Mouse (Mus musculus): Measurements from ENCODE around the gene Unc79.
A peak's percentile ranks its signal among the peaks of the same experiment; 100 is the strongest.

The Unc79 gene

GRCm38 (mm10) chr12:103205561-103205960 lies 256.9 kb downstream of the Unc79 start:
- peak; percentile 94 for DNase-seq (ENCODE audit: low read depth, low spot score)

GRCm38 (mm10) chr12:103209581-103209980 lies 260.9 kb downstream of the Unc79 start:
- no peak for DNase-seq (ENCODE audit: low read depth, low spot score)

DNA sequence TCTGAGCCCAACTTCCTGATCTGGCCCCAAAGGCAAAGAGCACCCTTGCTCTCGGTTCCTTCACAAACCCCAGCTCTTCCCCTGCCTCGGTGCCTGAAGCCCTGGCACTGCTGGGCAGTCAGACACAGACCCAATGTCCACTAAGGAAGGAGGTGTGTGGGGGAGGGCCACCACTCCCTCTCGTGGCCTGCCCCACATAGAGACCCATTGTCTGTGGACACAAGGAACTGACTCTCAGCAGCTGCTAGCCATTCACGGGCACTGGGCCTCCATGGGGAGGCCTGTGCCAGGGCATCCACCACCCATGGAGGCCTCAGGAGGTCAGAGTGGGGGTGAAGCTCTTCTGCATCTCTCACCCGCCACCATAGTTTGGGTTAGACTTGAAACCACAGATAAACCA lies 262.4 kb downstream of the Unc79 start:
- DNase-seq (ENCODE audit: low read depth, low spot score), result peak; percentile 91

- no peak for DNase-seq (ENCODE audit: low read depth, low spot score)
These were observed 264.9 kb downstream of the Unc79 start for GRCm38 (mm10) chr12:103213591-103213990.

DNA sequence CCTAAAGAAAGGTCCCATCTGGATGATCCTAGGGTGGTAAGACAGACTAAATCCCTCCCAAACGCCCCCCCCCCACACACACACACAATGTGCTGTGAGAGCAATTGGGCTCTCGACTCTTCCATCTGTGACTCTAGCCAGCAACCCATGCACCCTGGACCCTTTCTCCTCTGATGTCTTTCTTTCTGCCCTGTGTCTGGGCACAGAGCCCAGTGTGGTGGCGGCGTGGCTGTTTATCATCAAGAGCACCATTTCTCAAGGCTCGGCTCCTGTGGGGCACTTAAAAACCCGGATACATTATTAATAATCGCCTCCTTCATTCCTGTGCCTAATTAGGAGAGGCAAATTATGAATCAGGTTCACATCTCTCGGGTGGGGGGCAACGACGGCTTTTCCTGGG lies 265.6 kb downstream of the Unc79 start:
- peak; percentile 34 for DNase-seq (ENCODE audit: low read depth, low spot score)

- no peak for DNase-seq (ENCODE audit: low read depth, low spot score)
These were observed 266.1 kb downstream of the Unc79 start for GRCm38 (mm10) chr12:103214797-103215196.

GRCm38 (mm10) chr12:103215877-103216610 lies 267.4 kb downstream of the Unc79 start:
- DNase-seq (ENCODE audit: low read depth, low spot score), result no peak

DNA sequence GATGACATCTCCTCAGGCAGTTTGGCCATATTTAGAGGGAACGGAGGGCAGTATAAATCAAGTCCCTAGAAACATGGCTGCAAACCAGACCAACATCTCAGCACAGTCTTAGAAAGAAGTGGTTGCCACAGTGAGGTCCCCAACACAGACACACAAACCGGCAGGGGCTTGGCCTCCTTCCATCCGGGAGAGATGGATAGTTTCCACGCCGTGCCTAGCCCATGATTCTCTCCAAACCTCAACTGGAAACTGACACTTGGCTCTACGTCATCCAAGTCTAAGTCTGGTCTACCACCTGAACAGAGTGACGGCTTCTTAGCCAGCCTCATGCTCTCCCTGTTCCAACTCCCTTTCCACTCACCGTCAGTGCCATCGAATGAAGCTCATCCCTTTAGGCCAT lies 275.0 kb downstream of the Unc79 start:
- no peak for DNase-seq (ENCODE audit: low read depth, low spot score)

DNA sequence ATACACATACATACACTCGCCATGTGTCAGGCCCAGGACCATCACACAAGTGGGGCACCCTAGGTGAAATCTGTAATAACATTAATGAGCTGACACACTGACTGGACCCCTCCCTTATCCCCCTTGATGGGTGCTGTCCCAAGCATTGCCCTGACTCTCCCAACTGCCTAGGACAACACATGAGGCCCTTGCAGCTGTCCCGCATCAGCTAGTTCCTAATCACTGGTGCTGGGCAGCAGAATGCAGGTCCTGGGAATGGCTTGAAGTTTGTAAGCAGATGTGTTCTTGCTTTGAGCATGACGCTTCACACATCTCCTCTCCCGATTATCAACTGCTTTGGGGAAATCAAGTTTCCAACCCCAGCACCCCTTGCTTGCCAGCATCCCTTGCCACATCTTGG lies 277.5 kb downstream of the Unc79 start:
- no peak for DNase-seq (ENCODE audit: low read depth, low spot score)

DNA sequence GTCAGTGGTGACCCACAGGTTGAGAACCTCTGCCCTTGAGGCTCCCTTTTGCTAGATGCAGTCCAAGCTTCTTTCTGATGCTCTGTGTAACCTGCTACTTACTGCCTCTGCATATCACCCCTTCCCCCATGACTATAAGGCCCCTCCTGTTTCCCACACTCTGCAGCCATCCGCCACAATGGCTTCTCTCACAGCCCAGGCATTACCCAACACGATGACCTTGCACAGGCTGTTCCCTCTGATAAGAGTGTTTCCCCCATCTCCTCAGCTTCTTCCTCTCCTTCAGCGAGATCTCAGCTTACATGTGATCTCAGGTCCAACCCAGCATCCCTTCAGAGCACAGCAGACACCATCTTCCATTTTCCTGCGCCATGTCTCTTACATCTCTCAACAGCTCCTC lies 280.4 kb downstream of the Unc79 start:
- DNase-seq (ENCODE audit: low read depth, low spot score), result no peak
